Mouse (Mus musculus) megakaryocyte, embryonic 14.5 days (primary cell): Measurements from ENCODE around the gene H2-K1.

Experiments used
- FLI1 ChIP-seq: IDR thresholded peaks from 2 replicates; pipeline ENCODE4 v1.6.1; 2012; ENCODE audit warnings: low read length, inconsistent platforms, mixed read lengths
- GATA1 ChIP-seq: IDR thresholded peaks from 3 replicates; pipeline ENCODE4 v1.6.1; 2012; ENCODE audit warnings: mixed read lengths, low read length, inconsistent platforms, borderline replicate concordance

DNA sequence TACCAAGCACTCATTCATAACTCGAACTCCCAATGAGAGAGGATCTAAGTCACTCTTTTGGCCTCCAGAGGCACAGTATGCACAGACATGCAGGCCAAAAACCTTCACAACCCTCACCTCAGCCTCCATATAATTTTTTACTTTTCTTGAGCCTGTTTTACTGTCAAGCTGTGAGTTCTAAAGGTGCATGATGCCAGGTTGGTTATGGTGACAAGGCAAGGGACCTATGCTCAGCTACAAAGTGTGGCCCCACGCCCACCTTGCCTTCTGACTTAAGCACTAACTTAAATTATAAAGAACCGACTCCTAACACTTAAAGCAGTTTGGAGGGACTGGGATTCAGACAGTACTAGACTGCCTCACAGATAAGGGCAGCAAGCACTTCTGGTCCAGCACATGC is 46.8 kb downstream of the H2-K1 start:
- TF ChIP-seq GATA1 (no peak), FLI1 (no peak)
